Mouse (Mus musculus) intestine, postnatal 0 days (tissue): Measurements from ENCODE around the gene Olfr596. TPM values are rescaled to one million over a fixed set of nuclear protein-coding genes. Genes with fewer than 3 reads are reported as not detected.
"Not testable (repeated sequence)": the region's sequence is repeated elsewhere in the genome, so short reads cannot be mapped to it uniquely, and the experiment has no call there.

Experiments used
- ATAC-seq: fragments of 200-750 bp; cut with Nextera tagmentation; 2 replicates; pipeline ENCODE4 v1.8.0; 2017; ENCODE audit warnings: mild to moderate bottlenecking, moderate TSS enrichment, moderate library complexity
- H3K27ac ChIP-seq: fragments of 300-500 bp; sonication (generic); 2 replicates; pipeline ENCODE4 v1.5.1; 2014; ENCODE audit warnings: mild to moderate bottlenecking, low read depth, low read length, moderate library complexity
- H3K27me3 ChIP-seq: fragments of 300-500 bp; sonication (generic); replicated peaks from 2 replicates; pipeline ENCODE4 v1.6.1; 2014; ENCODE audit warnings: low read length, mixed read lengths; ENCODE audit not compliant: control insufficient read depth, insufficient read depth
- H3K36me3 ChIP-seq: fragments of 300-500 bp; sonication (generic); 2 replicates; pipeline ENCODE4 v1.6.1; 2014; ENCODE audit warnings: mild to moderate bottlenecking, moderate library complexity; ENCODE audit not compliant: control insufficient read depth, insufficient read depth
- H3K4me1 ChIP-seq: fragments of 300-500 bp; sonication (generic); replicated peaks from 2 replicates; pipeline ENCODE4 v1.6.1; 2014; ENCODE audit warnings: antibody characterized with exemption, low read length, mixed read lengths; ENCODE audit not compliant: control insufficient read depth, insufficient read depth
- H3K4me2 ChIP-seq: fragments of 300-500 bp; sonication (generic); replicated peaks from 2 replicates; pipeline ENCODE4 v1.6.1; 2014; ENCODE audit warnings: low read depth, mild to moderate bottlenecking, moderate library complexity
- H3K4me3 ChIP-seq: fragments of 300-500 bp; sonication (generic); 2 replicates; pipeline ENCODE4 v1.5.1; 2014; ENCODE audit warnings: low read depth, low read length
- H3K9ac ChIP-seq: fragments of 300-500 bp; sonication (generic); 2 replicates; pipeline ENCODE4 v1.6.1; 2014; ENCODE audit warnings: mild to moderate bottlenecking, low read depth, low read length
- H3K9me3 ChIP-seq: fragments of 300-500 bp; sonication (generic); 2 replicates; pipeline ENCODE4 v1.6.1; 2016; ENCODE audit warnings: mixed run types; ENCODE audit not compliant: control insufficient read depth
- CTCF ChIP-seq: sonication (generic); IDR thresholded peaks from 2 replicates; pipeline ENCODE4 v1.5.1; 2016; ENCODE audit warnings: low read depth, mild to moderate bottlenecking, control low read depth, antibody characterized with exemption, moderate library complexity
- WGBS: fragments of 180-500 bp; shearing (Covaris S2); extraction: QIAGEN DNeasy Blood & Tissue Kit; methylation state at CpG from one replicate; pipeline ENCODE4 v1.1.7; 2014; 5-methylcytosine and 5-hydroxymethylcytosine counted together
- microRNA-seq: library from miRNA; unstranded; fragments of <30 nt; microRNA quantifications from one replicate; pipeline ENCODE4, GENCODE M21; 2016
- polyA plus RNA-seq: library from polyadenylated mRNA; unstranded; fragments of >200 nt; fragmentation: Nextera tagmentation; extraction: Ambion mirVana; gene quantifications from 2 replicates; pipeline ENCODE4 v1.2.1, GENCODE M21; 2015

Olfr596 gene
- not detected in 2 replicates for polyA plus RNA-seq

GRCm38 (mm10) chr7:103305348-103305747, at the start of gene Olfr596:
TSS of gene Olfr596 (plus strand) at chr7:103305648.
- H3K4me2 ChIP-seq, ATAC-seq, H3K4me1 ChIP-seq, H3K36me3 ChIP-seq, H3K27ac ChIP-seq, H3K4me3 ChIP-seq, H3K9me3 ChIP-seq, H3K9ac ChIP-seq, H3K27me3 ChIP-seq: not testable (repeated sequence)
- 89% methylated on average over 2 of the region's 2 CpGs for WGBS

DNA sequence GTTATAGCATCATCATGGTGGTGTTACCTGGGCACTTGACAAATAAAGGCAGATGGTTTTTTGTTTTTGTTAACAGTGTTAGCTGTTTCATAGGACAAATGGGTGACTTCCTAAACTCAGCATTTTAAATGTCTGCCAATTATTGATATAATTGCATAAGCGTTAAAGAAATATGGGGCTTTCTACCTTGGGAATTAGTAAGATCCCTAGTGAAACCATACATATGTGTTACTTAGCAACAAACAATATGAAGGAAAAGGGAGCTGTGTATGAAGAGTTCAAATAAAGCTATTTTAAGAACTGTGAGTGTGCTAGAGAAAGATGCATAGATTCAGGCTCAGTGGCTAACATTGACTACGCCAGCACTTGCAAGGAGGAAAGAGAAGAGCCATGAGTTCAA, 10.6 kb downstream of the Olfr596 start, which contains the start of gene Olfr597:
Gene Olfr597 (plus strand): TSS at position 301 of the 400 bp plus-strand sequence.
- H3K4me2 ChIP-seq, H3K9ac ChIP-seq, H3K9me3 ChIP-seq, H3K27me3 ChIP-seq, H3K27ac ChIP-seq, ATAC-seq, H3K4me1 ChIP-seq, H3K4me3 ChIP-seq, H3K36me3 ChIP-seq: not testable (repeated sequence)
- 85% methylated on average over 2 of the region's 2 CpGs for WGBS

DNA sequence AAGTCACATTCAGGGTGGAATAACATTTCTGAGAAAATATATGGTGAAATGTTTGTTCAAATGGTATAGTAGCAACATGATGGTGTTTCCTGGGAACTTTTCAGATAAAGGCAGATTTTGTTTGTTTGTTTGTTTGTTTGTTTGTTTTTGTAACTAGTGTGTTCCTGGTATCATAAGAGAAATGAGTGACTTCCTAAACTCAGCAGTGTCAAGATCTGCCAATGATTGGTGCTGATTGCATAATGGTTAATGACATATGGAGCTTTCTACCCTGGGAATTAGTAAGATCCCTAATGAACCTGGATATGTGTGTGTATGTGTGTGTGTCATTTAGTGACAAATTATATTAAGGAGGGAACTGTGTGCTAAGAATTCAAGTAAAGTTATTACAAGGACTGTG, 17.8 kb downstream of the Olfr596 start, which contains the start of gene Olfr598:
Gene Olfr598 (plus strand): TSS at position 301 of the 400 bp plus-strand sequence.
- no peaks in the 10 kb centered on the region for H3K27me3 ChIP-seq
- H3K4me1 ChIP-seq, result no peaks in the 10 kb centered on the region
- TF ChIP-seq CTCF, result no peak
- no peaks in the 10 kb centered on the region for H3K9me3 ChIP-seq
- no peaks in the 10 kb centered on the region for H3K36me3 ChIP-seq
- no peak within 1 kb of the TSS for H3K9ac ChIP-seq
- H3K4me3 ChIP-seq, result no peak within 1 kb of the TSS
- no peak within 1 kb of the TSS for H3K27ac ChIP-seq
- ATAC-seq, result no peak
- no peak within 1 kb of the TSS for H3K4me2 ChIP-seq

DNA sequence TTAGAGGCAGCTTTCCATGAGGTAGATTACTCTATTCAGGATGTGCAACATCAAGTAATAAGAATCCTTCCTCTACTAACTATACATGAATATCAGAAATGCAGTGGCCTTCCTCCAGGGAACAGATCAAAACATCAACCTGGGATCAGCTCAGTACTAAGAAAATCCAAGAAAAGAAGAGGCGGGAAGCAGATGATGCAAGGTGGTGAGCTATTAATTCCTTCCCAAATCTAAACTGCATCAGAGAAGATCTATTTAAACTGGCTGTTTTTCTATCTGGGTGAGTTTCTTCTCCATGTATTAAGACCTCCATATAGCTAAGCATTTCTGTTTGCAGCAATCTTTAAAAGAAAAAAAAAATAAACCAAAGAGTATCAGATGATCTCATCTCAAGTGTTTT, 30.2 kb downstream of the Olfr596 start, which contains the start of gene Olfr599:
Gene Olfr599 (plus strand): TSS at position 301 of the 400 bp plus-strand sequence.
- Histone ChIP-seq H3K36me3 (no peaks in the 10 kb centered on the region), H3K9ac (no peak within 1 kb of the TSS), H3K4me1 (no peaks in the 10 kb centered on the region), H3K9me3 (no peaks in the 10 kb centered on the region), H3K4me3 (no peak within 1 kb of the TSS), H3K4me2 (no peak within 1 kb of the TSS), H3K27ac (no peak within 1 kb of the TSS), H3K27me3 (no peaks in the 10 kb centered on the region)
- no peak for ATAC-seq
- 87% methylated on average over 1 of the region's 1 CpGs for WGBS
- TF ChIP-seq CTCF, result no peak

DNA sequence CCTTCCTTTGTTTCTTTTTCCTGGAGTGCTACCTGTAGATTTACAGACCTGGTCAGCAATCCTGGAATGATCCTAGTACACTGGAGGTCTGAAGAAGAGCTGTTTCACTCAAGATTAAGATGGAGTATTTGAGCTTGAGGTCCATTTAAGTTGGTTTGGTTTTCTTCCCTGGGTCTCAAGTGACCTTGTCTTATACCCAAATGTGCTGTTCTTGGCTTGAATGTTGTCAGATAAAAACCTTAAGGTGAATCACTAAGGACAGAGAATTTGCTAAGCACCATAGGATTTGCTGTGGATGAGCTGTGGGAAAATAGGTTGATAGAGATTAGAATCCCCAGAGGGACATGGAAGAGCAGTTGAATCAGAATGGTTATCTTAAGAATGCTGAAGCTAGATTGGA, 44.1 kb downstream of the Olfr596 start, which contains the start of gene Olfr600:
Gene Olfr600 (minus strand): TSS at position 101 of the 400 bp plus-strand sequence.
- no peaks in the 10 kb centered on the region for H3K9me3 ChIP-seq
- no peak for TF ChIP-seq CTCF
- no peak within 1 kb of the TSS for H3K4me2 ChIP-seq
- no peaks in the 10 kb centered on the region for H3K36me3 ChIP-seq
- no peak within 1 kb of the TSS for H3K27ac ChIP-seq
- no peaks in the 10 kb centered on the region for H3K4me1 ChIP-seq
- ATAC-seq, result no peak
- no peaks in the 10 kb centered on the region for H3K27me3 ChIP-seq
- no peak within 1 kb of the TSS for H3K9ac ChIP-seq
- H3K4me3 ChIP-seq, result no peak within 1 kb of the TSS

Small RNA genes lying within 50 kb of the gene (microRNA-seq; reads per million reads assigned to microRNA genes)
- gene Gm23550, result not detected
- not detected for gene Gm25171

Other genes with a start within 250 kb of the Olfr596 start
- not detected in 2 replicates for gene Olfr584, start 223.8 kb upstream of the Olfr596 start, polyA plus RNA-seq
- gene Olfr585, start 207.9 kb upstream of the Olfr596 start, polyA plus RNA-seq, result not detected in 2 replicates
- gene Olfr586, start 180.0 kb upstream of the Olfr596 start, polyA plus RNA-seq, result not detected in 2 replicates
- gene Olfr588-ps1, start 164.8 kb upstream of the Olfr596 start, polyA plus RNA-seq, result not detected in 2 replicates
- not detected in 2 replicates for gene Olfr589, start 149.3 kb upstream of the Olfr596 start, polyA plus RNA-seq
- gene Olfr591, start 127.3 kb upstream of the Olfr596 start, polyA plus RNA-seq, result not detected in 2 replicates
- not detected in 2 replicates for gene Olfr592, start 120.8 kb upstream of the Olfr596 start, polyA plus RNA-seq
- not detected in 2 replicates for gene Olfr593, start 93.8 kb upstream of the Olfr596 start, polyA plus RNA-seq
- gene Olfr594, start 88.7 kb upstream of the Olfr596 start, polyA plus RNA-seq, result not detected in 2 replicates
- gene Usp17ld, start 53.1 kb upstream of the Olfr596 start, polyA plus RNA-seq, result not detected in 2 replicates
- not detected in 2 replicates for gene Olfr597, start 10.7 kb downstream of the Olfr596 start, polyA plus RNA-seq
- not detected in 2 replicates for gene Olfr598, start 17.9 kb downstream of the Olfr596 start, polyA plus RNA-seq
- gene Olfr599, start 30.3 kb downstream of the Olfr596 start, polyA plus RNA-seq, result not detected in 2 replicates
- gene Olfr600, start 44.0 kb downstream of the Olfr596 start, polyA plus RNA-seq, result not detected in 2 replicates
- gene Olfr601, start 57.0 kb downstream of the Olfr596 start, polyA plus RNA-seq, result not detected in 2 replicates
- not detected in 2 replicates for gene Olfr603, start 80.5 kb downstream of the Olfr596 start, polyA plus RNA-seq
- not detected in 2 replicates for gene Usp17lc, start 109.4 kb downstream of the Olfr596 start, polyA plus RNA-seq
- gene Olfr605, start 139.8 kb downstream of the Olfr596 start, polyA plus RNA-seq, result not detected in 2 replicates
- gene Olfr606, start 143.4 kb downstream of the Olfr596 start, polyA plus RNA-seq, result not detected in 2 replicates
- gene Olfr607, start 158.5 kb downstream of the Olfr596 start, polyA plus RNA-seq, result not detected in 2 replicates
- not detected in 2 replicates for gene Olfr608, start 164.2 kb downstream of the Olfr596 start, polyA plus RNA-seq
- gene Olfr609, start 192.4 kb downstream of the Olfr596 start, polyA plus RNA-seq, result not detected in 2 replicates
- gene Olfr610, start 206.5 kb downstream of the Olfr596 start, polyA plus RNA-seq, result not detected in 2 replicates
- gene Olfr611, start 215.2 kb downstream of the Olfr596 start, polyA plus RNA-seq, result not detected in 2 replicates
- gene Olfr612, start 237.1 kb downstream of the Olfr596 start, polyA plus RNA-seq, result not detected in 2 replicates
- gene Olfr613, start 242.4 kb downstream of the Olfr596 start, polyA plus RNA-seq, result not detected in 2 replicates